Mouse (Mus musculus): ENCODE data around the gene 2610021A01Rik. TPM values are rescaled to one million over a fixed set of nuclear protein-coding genes. Genes with fewer than 3 reads are reported as not detected.
"Not testable (repeated sequence)": the region's sequence is repeated elsewhere in the genome, so short reads cannot be mapped to it uniquely, and the experiment has no call there.

The 2610021A01Rik gene
- total RNA-seq, 1 experiment: 50.6 TPM

- Histone ChIP-seq H3K4me1 (ENCODE audit: control insufficient read depth in 2 of 2, insufficient read depth in 2 of 2, low read length in 2 of 2, poor library complexity in 1 of 2) (peaks cover 2 to 4% of the 10 kb centered on the region in 2 experiments; a peak in 2 of 4 replicates), H3K27ac (ENCODE audit: insufficient read depth, low read depth, low read length, poor library complexity, severe bottlenecking) (peak within 1 kb of the TSS; percentile 87), H3K4me3 (ENCODE audit: insufficient read depth in 1 of 2, low read depth in 1 of 2, low read length in 2 of 2, poor library complexity in 1 of 2, severe bottlenecking in 1 of 2) (peak within 1 kb of the TSS; percentile 82 to 85), H3K9me3 (ENCODE audit: control insufficient read depth, insufficient read depth, low read depth, low read length) (no peaks in the 10 kb centered on the region), H3K36me3 (ENCODE audit: control insufficient read depth, insufficient read depth, low read length, poor library complexity, severe bottlenecking) (peaks cover 2% of the 10 kb centered on the region), H3K9ac (ENCODE audit: insufficient read depth, low read depth, low read length, poor library complexity, severe bottlenecking) (peak within 1 kb of the TSS; percentile 84)
- in situ Hi-C loops (cut with MboI; ENCODE audit: low sequenced_read_pairs in 2 of 2, unreplicated experiment in 2 of 2): no loop called here
- DNase-seq (ENCODE audit: low read depth, low spot score): peak; percentile 95
- TF ChIP-seq HCFC1 (IDR thresholded peaks at IDR 0.05; ENCODE audit: borderline replicate concordance, insufficient read depth, low read length) (no peak), CHD2 (IDR thresholded peaks at IDR 0.05; ENCODE audit: low read depth, low read length) (0 out of 2 replicates have a peak, but pooled peaks have one; percentile 45), ZC3H11A (IDR thresholded peaks at IDR 0.05; ENCODE audit: borderline replicate concordance, low read depth, low read length) (0 out of 2 replicates have a peak, but pooled peaks have one; percentile 15), ZNF384 (IDR thresholded peaks at IDR 0.05; ENCODE audit: low read depth, low read length) (peak; percentile 83)
These were observed 33.6 kb downstream of the 2610021A01Rik start, which contains the start of gene Zfp788 for GRCm38 (mm10) chr7:41632409-41633220. Gene Zfp788, plus strand, starts transcription at chr7:41633203.

GRCm38 (mm10) chr7:41633221-41633984 is 34.4 kb downstream of the 2610021A01Rik start:
- H3K9ac ChIP-seq (ENCODE audit: insufficient read depth, low read depth, low read length, poor library complexity, severe bottlenecking): peak overlapping the region; percentile 84
- peaks cover 2 to 4% of the 10 kb centered on the region in 2 experiments; a peak in 2 of 4 replicates for H3K4me1 ChIP-seq (ENCODE audit: control insufficient read depth in 2 of 2, insufficient read depth in 2 of 2, low read length in 2 of 2, poor library complexity in 1 of 2)
- in situ Hi-C loops (cut with MboI; ENCODE audit: low sequenced_read_pairs in 2 of 2, unreplicated experiment in 2 of 2): no loop called here
- H3K36me3 ChIP-seq (ENCODE audit: control insufficient read depth, insufficient read depth, low read length, poor library complexity, severe bottlenecking): no peaks in the 10 kb centered on the region; the same call in none of the 2 replicates
- DNase-seq (ENCODE audit: low read depth, low spot score): peak; percentile 88
- H3K4me3 ChIP-seq (ENCODE audit: insufficient read depth in 1 of 2, low read depth in 1 of 2, low read length in 2 of 2, poor library complexity in 1 of 2, severe bottlenecking in 1 of 2): peak overlapping the region; percentile 82 to 85
- TF ChIP-seq ZC3H11A (IDR thresholded peaks at IDR 0.05; ENCODE audit: borderline replicate concordance, low read depth, low read length) (no peak), HCFC1 (IDR thresholded peaks at IDR 0.05; ENCODE audit: borderline replicate concordance, insufficient read depth, low read length) (peak; percentile 45; the same call in 1 of the 2 replicates), CHD2 (IDR thresholded peaks at IDR 0.05; ENCODE audit: low read depth, low read length) (no peak)
- no peaks in the 10 kb centered on the region for H3K9me3 ChIP-seq (ENCODE audit: control insufficient read depth, insufficient read depth, low read depth, low read length)
- H3K27ac ChIP-seq (ENCODE audit: insufficient read depth, low read depth, low read length, poor library complexity, severe bottlenecking): peak overlapping the region; percentile 87

GRCm38 (mm10) chr7:41674326-41674725 is 75.3 kb downstream of the 2610021A01Rik start:
- H3K27ac ChIP-seq (ENCODE audit: insufficient read depth, low read depth, low read length, poor library complexity, severe bottlenecking); in situ Hi-C loops (cut with MboI; ENCODE audit: low sequenced_read_pairs in 2 of 2, unreplicated experiment in 2 of 2); H3K4me1 ChIP-seq (ENCODE audit: control insufficient read depth in 2 of 2, insufficient read depth in 2 of 2, low read length in 2 of 2, poor library complexity in 1 of 2); H3K4me3 ChIP-seq (ENCODE audit: insufficient read depth in 1 of 2, low read depth in 1 of 2, low read length in 2 of 2, poor library complexity in 1 of 2, severe bottlenecking in 1 of 2); H3K9me3 ChIP-seq (ENCODE audit: control insufficient read depth, insufficient read depth, low read depth, low read length); H3K36me3 ChIP-seq (ENCODE audit: control insufficient read depth, insufficient read depth, low read length, poor library complexity, severe bottlenecking); H3K9ac ChIP-seq (ENCODE audit: insufficient read depth, low read depth, low read length, poor library complexity, severe bottlenecking): not testable (repeated sequence)
- DNase-seq (ENCODE audit: low read depth, low spot score): peak; percentile 51

Other genes with a start within 250 kb of the 2610021A01Rik start
- 15.5 and 15.8 TPM in 2 replicates for gene AI987944, start 205.9 kb upstream of the 2610021A01Rik start, total RNA-seq (2012; rRNA removed)
- gene Vmn2r57, start 150.5 kb upstream of the 2610021A01Rik start, total RNA-seq (2012; rRNA removed): not detected in 2 replicates
- gene Gm20449, start 99.8 kb upstream of the 2610021A01Rik start, total RNA-seq (2012; rRNA removed): 0.04 and 0.16 TPM in 2 replicates
- 9.0 and 9.5 TPM in 2 replicates for gene AW146154, start 99.3 kb upstream of the 2610021A01Rik start, total RNA-seq (2012; rRNA removed)
- gene Gm6871, start 25.6 kb upstream of the 2610021A01Rik start, total RNA-seq (2012; rRNA removed): 67.1 and 83.1 TPM in 2 replicates
- 10.4 and 11.3 TPM in 2 replicates for gene Zfp788, start 34.0 kb downstream of the 2610021A01Rik start, total RNA-seq (2012; rRNA removed)